Mouse (Mus musculus) CD8-positive naive resting alpha-beta T cell, adult 57 days (primary cell): ENCODE measurements around the gene Prr32. TPM values are rescaled to one million over a fixed set of nuclear protein-coding genes. Genes with fewer than 3 reads are reported as not detected.

Source experiments
- total RNA-seq: library from RNA; stranded (reverse); gene quantifications from one replicate; pipeline ENCODE4 v1.2.4, GENCODE M21; 2023

Prr32 gene
- not detected for total RNA-seq

GRCm38 (mm10) chrX:45090604-45091003 lies at the start of gene Prr32:
Prr32 (plus strand) TSS chrX:45090904.

